Mouse (Mus musculus): ENCODE measurements around the gene Inpp4b. TPM values are rescaled to one million over a fixed set of nuclear protein-coding genes. Genes with fewer than 3 reads are reported as not detected.
A peak's percentile ranks its signal among the peaks of the same experiment; 100 is the strongest.

Inpp4b gene
- total RNA-seq, 1 experiment from 2014 or later: 17.6 TPM

DNA sequence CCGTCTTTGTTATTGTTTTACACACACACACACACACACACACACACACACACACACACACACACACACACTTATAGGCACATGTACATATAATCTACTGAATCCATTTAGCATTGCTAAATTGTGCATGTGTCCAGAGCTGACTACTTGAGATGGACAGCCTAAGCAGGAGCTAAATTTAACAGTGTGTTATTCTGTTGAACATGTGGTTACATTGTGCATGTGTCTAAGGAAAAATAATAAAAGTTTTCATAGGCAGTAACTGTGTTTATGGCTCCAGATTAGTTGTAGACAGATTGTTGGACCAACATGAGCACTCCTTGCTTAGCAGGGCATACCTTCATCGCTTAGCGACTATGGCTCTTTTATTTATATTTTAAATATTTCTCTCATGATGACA lies 101.6 kb downstream of the Inpp4b start:
- ATAC-seq (replicated peaks in 1 of 2; ENCODE audit: insufficient read depth in 1 of 2, low FRiP score in 2 of 2, low TSS enrichment in 1 of 2, low read depth in 1 of 2, poor library complexity in 2 of 2, severe bottlenecking in 2 of 2): no peak

DNA sequence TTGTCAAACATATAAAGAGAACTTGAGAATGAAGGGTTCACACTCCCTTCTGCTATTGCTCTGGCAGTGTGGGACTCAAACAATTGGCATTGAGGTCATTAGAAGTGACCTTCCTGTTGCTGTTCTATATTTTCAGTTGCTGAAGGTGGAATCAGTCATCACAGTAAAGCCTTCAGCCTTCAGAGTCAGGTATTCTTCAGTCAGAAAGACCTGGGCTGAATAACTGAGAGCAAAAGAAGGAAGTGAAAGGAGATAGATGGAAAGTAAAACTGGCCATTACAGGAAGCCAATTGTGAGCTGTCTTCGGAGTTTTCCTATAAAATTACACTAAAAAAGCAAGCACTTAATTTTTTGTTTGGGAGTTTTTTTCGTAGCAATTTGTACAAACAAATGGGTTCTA lies 107.4 kb downstream of the Inpp4b start:
- no peak for ATAC-seq (replicated peaks in 1 of 2; ENCODE audit: insufficient read depth in 1 of 2, low FRiP score in 2 of 2, low TSS enrichment in 1 of 2, low read depth in 1 of 2, poor library complexity in 2 of 2, severe bottlenecking in 2 of 2)

DNA sequence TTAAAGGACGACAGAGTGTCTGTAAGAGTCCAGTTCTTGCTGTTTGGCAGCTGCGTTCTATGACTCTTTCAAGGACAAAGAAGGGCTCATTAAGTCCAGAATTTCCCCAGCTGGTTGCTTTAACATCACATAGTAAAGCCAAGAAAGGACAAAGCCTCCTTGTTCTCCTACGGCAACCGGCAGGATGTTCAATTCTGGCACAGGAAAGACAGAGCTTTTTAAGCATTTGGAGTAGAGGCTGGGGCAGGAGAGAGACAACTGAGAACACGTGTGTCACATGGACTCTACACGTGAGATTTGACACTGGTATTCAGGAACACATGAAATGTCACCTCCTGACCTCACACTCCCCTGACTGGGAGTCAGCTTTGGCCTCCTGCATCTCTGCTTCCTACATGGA lies 109.7 kb downstream of the Inpp4b start:
- ATAC-seq (replicated peaks in 1 of 2; ENCODE audit: insufficient read depth in 1 of 2, low FRiP score in 2 of 2, low TSS enrichment in 1 of 2, low read depth in 1 of 2, poor library complexity in 2 of 2, severe bottlenecking in 2 of 2): no peak

DNA sequence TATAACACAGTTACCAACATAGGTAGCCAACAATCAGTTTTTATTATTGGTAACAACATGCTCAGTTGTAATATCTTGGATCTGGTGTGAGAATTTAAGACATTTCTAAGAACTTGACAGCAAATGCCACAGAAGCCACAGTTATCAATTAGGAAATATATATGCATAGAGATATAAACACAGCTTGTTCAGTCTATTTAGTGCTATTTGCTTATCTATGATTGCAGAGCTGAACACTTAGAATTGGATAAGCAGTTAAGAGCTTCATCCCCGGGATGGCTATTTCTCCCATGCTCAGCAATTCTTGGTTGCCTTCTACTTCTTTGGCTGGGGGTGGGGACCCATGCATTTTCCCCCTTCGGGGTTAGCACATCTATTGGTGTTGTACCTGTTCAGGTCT lies 112.5 kb downstream of the Inpp4b start:
- no peak for ATAC-seq (replicated peaks in 1 of 2; ENCODE audit: insufficient read depth in 1 of 2, low FRiP score in 2 of 2, low TSS enrichment in 1 of 2, low read depth in 1 of 2, poor library complexity in 2 of 2, severe bottlenecking in 2 of 2)

DNA sequence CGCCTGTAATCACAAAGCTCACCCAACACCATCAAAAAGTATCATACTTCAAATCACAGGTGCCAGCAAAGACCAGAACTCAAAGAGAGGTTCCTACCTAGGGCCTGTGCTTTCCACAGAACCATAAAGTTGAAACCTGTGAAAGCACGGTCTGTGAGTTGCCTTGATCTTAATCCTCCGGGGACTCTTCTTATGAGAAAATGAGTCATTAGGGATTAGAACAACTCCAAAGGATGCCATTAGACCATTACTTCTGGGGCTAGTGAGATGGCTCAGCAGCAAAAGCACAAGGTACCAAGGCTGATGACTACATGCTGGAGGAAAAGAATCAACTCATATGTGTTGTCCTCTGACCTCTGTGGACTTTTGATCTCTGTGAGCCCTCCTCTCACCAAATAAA lies 121.4 kb downstream of the Inpp4b start:
- no peak for ATAC-seq (replicated peaks in 1 of 2; ENCODE audit: insufficient read depth in 1 of 2, low FRiP score in 2 of 2, low TSS enrichment in 1 of 2, low read depth in 1 of 2, poor library complexity in 2 of 2, severe bottlenecking in 2 of 2)

DNA sequence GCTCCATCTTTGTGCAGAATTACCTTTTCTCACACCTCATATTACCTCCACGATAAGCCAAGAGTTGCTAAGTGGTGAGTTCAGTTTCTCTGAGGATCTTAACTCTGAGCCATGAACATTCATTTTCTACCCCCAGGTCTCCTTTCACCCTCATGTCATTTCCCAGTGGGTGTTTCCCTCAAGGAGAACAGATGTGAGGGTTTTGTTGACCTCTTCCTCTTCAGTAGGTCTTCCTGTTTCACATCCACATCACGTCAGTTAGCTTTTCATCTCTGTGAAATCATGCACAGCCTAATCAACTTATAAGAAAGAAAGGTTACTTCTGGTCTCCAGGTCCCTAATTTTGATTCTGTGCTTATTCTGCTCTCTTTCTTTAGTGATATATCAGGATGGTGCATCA lies 124.4 kb downstream of the Inpp4b start:
- no peak for ATAC-seq (replicated peaks in 1 of 2; ENCODE audit: insufficient read depth in 1 of 2, low FRiP score in 2 of 2, low TSS enrichment in 1 of 2, low read depth in 1 of 2, poor library complexity in 2 of 2, severe bottlenecking in 2 of 2)

DNA sequence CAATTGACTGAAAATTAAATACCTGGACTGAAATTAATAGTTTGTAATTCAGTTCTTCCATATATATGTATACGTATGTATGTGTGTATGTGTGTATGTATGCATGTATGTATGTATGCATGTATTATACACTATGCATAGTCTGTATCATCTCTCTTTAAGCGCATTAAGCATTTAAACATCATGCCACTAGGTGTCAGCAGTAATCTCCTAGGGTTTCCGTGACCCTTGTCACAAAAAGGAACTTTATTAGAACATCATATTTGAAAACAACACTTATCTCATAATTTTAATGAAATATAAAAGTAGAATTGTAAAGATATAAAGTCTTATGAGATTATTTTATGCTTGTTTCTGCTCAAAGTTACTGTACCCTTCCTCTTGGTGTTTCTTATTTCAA lies 136.3 kb downstream of the Inpp4b start:
- ATAC-seq (replicated peaks in 1 of 2; ENCODE audit: insufficient read depth in 1 of 2, low FRiP score in 2 of 2, low TSS enrichment in 1 of 2, low read depth in 1 of 2, poor library complexity in 2 of 2, severe bottlenecking in 2 of 2): peak in 1 of 2 experiments; percentile 56; a peak in 1 of 4 replicates

DNA sequence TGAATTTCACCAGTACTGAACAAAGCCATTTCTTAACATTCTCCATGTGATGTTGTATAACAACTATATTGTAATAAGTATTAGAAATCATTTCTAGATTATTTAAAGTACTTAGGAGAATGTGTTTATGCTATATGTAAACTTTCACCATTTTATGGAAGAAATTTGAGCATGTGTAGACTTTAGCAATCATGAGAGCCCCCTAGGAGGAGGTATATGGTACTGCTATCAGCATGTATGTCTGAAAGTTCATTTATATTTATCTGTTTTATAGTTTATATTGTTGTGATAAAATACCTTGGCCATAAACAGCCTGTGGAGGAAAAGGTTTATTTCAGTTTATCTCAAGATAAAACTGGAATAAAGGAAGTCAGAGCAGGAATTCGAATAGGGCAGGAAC lies 141.5 kb downstream of the Inpp4b start:
- no peak for ATAC-seq (replicated peaks in 1 of 2; ENCODE audit: insufficient read depth in 1 of 2, low FRiP score in 2 of 2, low TSS enrichment in 1 of 2, low read depth in 1 of 2, poor library complexity in 2 of 2, severe bottlenecking in 2 of 2)

DNA sequence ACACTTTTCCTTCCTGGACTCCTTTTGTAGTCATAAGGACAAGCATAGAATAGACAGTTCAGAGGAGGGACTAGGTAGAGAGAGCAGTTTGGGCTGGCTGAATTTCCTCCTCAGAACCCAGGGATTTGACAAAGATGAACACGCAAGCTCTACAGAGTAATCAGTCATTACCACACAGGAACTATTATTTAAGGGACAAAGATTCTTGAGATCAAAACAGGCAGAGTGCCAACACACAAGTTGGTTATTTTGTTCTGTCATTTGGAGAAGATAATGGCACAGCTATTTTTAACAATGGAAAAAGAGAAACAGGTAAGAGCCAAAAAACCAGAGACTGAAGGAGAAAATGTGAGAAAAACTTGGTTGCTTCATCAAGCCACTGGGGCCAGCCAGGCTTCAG lies 143.3 kb downstream of the Inpp4b start:
- no peak for ATAC-seq (replicated peaks in 1 of 2; ENCODE audit: insufficient read depth in 1 of 2, low FRiP score in 2 of 2, low TSS enrichment in 1 of 2, low read depth in 1 of 2, poor library complexity in 2 of 2, severe bottlenecking in 2 of 2)

DNA sequence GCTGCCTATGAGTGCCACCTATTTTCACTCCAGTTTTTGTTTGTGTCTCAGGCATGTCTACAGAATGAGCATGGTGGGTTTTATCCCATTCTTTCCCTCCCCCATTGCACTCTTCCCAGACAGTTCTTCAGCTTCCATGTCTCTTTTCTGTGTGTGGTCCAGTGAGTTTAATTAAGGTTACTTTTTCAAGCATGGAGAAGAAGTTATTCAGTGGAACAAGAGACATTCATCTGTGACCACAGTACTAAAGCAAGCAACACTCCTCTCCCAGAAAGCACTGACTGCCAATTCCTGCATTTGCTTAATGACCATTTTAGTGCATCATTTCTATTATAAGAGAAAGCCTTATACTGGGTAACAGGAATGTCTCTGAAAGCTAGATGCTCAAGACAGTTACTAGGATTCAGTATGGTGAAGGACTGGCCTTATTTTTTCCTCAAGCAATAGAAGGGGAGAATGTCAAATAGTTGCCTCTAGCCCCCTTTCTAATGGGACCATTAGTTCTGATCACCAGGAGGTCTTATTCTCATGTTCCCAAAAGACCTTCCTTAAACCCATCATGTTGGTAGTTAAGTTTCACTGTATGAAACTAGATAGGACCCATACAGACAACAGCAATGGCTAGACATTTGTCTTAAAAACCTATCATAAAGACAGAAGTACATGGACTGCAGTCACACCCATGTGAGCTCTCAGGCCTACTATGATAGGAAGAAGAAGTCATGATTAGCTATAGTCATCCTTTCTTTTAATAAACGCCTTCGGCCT lies 147.7 kb downstream of the Inpp4b start:
- no peak for ATAC-seq (replicated peaks in 1 of 2; ENCODE audit: insufficient read depth in 1 of 2, low FRiP score in 2 of 2, low TSS enrichment in 1 of 2, low read depth in 1 of 2, poor library complexity in 2 of 2, severe bottlenecking in 2 of 2)

DNA sequence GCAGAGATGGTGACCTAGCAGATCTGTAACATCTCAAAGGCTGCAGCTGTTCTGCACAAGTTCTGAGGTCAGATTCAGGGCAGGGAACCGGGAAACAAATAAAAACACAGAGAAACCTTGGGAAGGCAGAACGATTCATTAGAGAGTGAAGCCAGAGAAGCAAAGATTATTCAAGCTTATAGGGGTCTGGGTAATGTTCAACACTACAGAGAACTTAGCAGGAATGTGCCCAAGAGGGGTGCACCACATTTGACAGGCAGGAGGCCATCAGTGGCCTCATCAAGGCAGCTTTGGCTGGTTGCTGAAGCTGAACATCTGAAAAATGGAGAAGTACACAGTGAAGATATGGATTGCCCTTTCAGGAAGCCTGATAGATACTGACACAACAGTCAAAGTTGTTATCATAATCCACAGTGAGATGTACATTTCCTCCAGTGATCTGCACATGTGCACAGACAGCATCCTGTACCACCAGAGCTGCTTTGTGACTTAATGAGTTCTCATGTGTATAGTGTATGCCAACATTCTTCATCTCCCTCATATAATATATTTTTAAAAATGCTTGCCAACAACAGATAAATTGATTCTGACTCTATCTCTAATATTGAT lies 148.8 kb downstream of the Inpp4b start:
- no peak for ATAC-seq (replicated peaks in 1 of 2; ENCODE audit: insufficient read depth in 1 of 2, low FRiP score in 2 of 2, low TSS enrichment in 1 of 2, low read depth in 1 of 2, poor library complexity in 2 of 2, severe bottlenecking in 2 of 2)

DNA sequence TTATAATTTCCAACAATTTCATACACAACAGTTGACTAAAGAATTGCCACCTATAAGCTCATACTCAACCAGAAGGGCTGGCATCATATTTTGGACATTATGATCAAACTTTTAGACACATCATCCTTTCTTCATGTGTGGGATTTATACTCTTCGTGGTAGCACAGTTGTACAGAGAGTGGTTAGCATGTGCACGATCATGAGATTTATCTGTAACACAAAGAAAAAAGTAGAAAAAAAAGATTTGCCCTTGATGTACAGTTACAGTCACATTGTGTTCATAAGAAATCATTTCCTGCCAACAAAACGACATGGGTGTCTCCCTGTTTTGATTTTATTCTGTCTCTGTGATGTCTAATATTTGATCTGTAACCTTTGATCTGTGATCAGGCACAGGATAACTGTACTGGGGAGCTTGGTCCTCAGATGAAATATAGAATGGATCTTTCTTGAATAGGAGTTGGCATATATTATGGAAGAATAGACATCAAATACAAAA lies 149.4 kb downstream of the Inpp4b start:
- no peak for ATAC-seq (replicated peaks in 1 of 2; ENCODE audit: insufficient read depth in 1 of 2, low FRiP score in 2 of 2, low TSS enrichment in 1 of 2, low read depth in 1 of 2, poor library complexity in 2 of 2, severe bottlenecking in 2 of 2)

DNA sequence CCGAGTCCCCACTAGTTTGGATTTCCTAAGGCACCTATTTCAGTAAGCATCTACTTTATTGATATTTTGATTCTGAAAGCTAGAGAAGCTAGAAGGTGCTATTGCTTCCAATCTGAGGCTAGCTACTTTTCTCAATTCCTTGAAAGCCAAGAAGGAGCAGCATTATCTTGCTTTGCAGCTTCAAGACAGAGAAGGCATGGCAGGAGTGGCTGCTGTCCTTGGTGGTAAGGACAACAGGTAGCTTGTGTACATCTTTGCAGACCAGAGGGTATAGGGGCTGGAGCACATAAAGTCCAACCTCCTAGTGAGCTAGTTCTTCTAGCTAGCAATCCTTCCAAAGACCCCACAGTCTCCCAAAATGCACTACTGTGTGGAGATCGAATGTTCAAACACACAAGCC lies 152.5 kb downstream of the Inpp4b start:
- ATAC-seq (replicated peaks in 1 of 2; ENCODE audit: insufficient read depth in 1 of 2, low FRiP score in 2 of 2, low TSS enrichment in 1 of 2, low read depth in 1 of 2, poor library complexity in 2 of 2, severe bottlenecking in 2 of 2): no peak

DNA sequence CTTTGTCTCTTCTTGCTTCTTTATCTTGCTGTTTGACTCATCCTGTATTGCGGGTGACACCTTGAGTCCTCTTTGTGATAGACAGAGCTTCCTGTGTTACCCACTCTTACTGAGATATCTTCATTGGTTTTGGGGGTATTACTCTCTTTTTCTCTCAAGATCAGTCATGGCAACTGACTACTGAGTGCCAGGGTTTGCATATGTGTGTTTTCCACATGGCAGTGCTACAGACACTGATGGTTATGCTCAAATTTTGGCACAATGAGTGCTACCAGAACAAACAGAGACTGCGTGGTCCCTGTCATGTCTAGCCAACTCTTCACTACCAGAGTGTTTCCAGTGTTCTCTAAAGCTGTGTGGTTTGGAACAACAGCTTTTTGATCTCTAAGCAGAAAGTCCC lies 155.3 kb downstream of the Inpp4b start:
- ATAC-seq (replicated peaks in 1 of 2; ENCODE audit: insufficient read depth in 1 of 2, low FRiP score in 2 of 2, low TSS enrichment in 1 of 2, low read depth in 1 of 2, poor library complexity in 2 of 2, severe bottlenecking in 2 of 2): no peak

DNA sequence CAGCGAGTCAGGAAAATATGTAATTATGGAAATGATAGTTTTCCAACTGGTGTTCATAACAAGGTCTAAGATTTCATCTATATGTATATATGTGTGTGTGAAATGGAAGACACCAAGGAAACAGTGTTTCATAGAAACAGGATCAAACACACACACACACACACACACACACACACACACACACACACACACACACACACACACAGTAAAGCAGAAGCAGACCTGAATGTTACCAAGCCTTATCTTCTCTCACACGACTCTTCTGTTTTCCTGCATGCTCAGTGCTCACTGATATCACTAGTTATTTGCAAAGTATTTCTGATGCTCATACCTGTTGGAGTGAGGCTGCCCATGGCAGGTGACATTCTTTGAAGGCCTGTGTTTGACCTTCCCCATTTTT lies 159.9 kb downstream of the Inpp4b start:
- ATAC-seq (replicated peaks in 1 of 2; ENCODE audit: insufficient read depth in 1 of 2, low FRiP score in 2 of 2, low TSS enrichment in 1 of 2, low read depth in 1 of 2, poor library complexity in 2 of 2, severe bottlenecking in 2 of 2): no peak

DNA sequence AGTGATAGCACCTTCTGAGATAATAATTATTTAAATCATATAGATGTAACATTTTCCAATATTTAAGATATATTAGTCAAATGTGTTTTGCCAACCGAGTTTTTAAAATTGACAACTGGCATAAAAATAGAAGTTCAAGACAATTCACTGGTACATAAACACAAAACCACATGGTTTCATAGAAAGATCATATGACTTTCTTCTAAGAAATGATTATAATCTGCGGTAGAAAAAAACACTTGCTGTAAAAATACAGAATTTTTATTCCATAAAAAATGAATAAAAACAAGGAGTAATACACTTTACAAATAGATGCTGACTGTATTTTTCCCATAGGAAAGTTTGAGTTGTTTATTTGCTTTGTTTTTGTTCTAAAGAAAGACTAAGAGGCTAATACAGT lies 160.6 kb downstream of the Inpp4b start:
- ATAC-seq (replicated peaks in 1 of 2; ENCODE audit: insufficient read depth in 1 of 2, low FRiP score in 2 of 2, low TSS enrichment in 1 of 2, low read depth in 1 of 2, poor library complexity in 2 of 2, severe bottlenecking in 2 of 2): no peak

DNA sequence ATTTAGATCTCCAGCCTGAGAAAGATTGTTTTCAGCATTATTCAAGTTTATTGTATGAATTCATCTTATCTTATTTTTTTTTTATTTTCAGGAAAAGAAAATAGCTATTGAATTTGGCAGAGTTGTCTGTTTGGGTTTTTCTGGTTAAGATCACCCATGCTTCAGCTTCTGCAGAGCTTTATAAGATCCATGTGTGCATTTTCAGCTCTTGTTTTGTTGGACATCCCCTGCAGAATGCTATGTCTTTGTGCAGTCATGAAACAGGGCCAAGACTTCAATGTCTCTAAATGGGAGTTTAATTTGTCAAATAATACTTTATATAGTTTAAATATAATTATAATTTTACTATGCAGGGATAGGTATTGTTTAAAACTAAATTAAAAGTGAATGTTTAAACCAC lies 170.5 kb downstream of the Inpp4b start:
- ATAC-seq (replicated peaks in 1 of 2; ENCODE audit: insufficient read depth in 1 of 2, low FRiP score in 2 of 2, low TSS enrichment in 1 of 2, low read depth in 1 of 2, poor library complexity in 2 of 2, severe bottlenecking in 2 of 2): no peak

DNA sequence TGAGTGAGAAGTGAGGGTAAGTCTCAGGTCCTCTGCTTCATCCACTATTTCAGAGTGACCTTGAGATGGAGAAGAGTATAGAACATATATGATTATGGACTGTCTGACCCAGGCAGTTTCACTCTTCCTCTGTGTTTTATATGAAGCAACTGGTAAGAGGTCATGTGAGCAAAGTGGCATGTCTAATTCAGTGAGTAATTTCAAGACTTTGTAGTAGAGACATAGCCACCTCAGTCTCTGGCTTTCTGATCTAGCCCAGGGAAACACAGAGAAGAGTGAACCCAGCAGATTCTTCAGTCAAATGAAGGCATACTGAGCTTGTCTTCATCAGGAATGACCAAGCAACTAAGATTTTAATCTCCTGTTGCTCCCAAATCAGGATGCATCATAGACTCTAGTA lies 172.1 kb downstream of the Inpp4b start:
- ATAC-seq (replicated peaks in 1 of 2; ENCODE audit: insufficient read depth in 1 of 2, low FRiP score in 2 of 2, low TSS enrichment in 1 of 2, low read depth in 1 of 2, poor library complexity in 2 of 2, severe bottlenecking in 2 of 2): no peak

DNA sequence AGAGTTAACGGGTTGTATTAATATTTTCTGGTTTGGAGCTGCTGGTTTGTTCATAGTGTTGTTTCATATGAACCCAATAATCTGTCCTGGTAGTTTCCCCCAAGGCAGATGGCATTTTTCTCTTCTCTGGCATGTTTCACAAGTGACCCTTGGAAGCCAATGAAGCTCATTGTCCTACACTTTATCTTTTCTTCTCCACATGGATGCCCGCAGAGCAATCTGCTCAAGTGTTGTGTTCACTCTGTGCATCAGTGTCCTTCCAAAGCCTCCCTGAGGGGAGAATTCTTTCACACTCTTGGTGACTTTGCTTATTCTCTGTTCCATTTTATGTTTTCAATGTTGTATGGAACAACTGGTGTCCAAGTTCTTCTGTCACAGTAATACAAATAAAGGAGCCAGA lies 179.7 kb downstream of the Inpp4b start:
- ATAC-seq (replicated peaks in 1 of 2; ENCODE audit: insufficient read depth in 1 of 2, low FRiP score in 2 of 2, low TSS enrichment in 1 of 2, low read depth in 1 of 2, poor library complexity in 2 of 2, severe bottlenecking in 2 of 2): no peak

Measured in hematopoietic stem cell, adult 5-6 weeks (primary cell).